Mouse (Mus musculus) gastrocnemius, postnatal 4 days (tissue): ENCODE data around the gene Fstl4. TPM values are rescaled to one million over a fixed set of nuclear protein-coding genes. Genes with fewer than 3 reads are reported as not detected.

Experiments used
- DNase-seq, 2 experiments: peaks; one replicate each; pipeline ENCODE4 v3.0.0; 2021 to 2022; ENCODE audit warnings: low spot score in 2 of 2, mixed read lengths in 2 of 2
- total RNA-seq, 2 experiments: library from RNA; stranded (reverse); gene quantifications; 2 replicates each; pipeline ENCODE4 v1.2.3; 2021

The Fstl4 gene
- total RNA-seq, 2 experiments from 2014 or later: 0.13 to 0.20 TPM

DNA sequence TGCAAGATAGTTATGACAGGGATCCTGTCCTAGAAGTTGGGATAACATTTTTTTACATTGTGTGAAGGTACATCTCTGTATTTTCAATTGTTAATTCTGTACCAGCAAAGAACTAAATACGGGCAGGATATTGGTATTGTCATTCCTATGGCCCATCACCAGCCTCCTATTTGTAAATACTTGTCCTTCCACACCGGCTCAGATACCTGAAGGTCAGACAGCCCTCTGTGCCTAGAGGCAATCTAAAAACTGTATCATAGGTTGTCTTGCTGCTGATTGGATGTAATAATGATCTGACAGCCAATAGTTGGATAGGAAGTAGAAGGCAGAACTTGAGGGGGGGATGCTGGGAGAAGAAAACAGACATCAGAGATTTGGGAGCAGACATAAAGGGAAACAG, 432.7 kb downstream of the Fstl4 start:
- no peak for DNase-seq

DNA sequence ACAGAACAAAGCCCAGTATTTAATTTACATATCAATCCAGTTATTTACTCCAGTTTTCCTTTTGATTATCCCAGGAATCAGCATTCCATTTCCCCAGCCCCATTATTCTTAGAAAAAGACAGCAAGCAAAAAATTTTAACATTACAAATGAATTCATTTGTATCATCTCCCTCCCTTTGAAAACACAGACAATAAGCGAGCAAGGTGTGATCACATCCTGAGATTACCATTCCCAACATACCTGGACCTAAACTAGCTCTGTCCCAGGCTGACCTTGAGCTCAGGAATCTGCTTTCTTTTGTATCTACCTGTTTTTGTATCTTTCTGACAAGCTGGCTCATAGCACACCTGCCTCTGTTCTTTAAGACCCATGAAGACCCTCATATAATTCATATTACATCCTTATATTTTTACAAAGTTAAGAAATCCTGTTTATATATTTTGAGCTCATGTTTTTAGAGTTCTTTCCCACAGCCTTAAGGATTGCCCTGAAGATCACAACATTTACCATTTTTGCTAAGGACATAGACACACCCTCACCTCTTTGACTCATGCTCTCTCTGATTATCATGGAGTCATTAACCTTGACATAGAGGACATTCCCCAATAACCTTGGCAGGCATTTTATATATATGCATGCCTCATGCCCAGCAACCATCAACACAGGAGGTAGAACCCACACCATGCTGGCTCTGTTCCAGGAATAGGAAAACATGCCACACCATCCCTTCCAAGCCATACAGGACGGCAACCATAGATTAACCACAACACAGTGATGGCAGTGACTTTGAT, 438.2 kb downstream of the Fstl4 start:
- DNase-seq: no peak

DNA sequence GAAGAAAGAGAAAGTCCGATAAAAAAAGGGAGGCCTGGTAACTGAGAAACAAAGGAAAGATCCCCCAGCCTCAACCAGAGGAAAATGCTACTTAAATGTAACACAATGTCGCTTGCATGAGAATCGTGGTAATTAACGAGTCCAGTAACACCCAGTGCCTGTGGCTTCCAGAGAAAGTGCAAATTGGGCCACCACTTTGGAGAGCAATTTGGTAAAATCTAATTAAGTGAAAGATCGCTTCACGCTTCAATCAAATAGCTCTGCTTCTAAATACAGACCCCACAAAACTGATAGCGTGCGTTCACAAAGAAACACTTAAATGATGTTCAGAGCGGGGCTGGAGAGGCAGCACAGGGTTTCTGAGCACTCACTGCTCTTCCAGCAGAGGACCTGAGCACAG, 446.4 kb downstream of the Fstl4 start:
- no peak for DNase-seq

DNA sequence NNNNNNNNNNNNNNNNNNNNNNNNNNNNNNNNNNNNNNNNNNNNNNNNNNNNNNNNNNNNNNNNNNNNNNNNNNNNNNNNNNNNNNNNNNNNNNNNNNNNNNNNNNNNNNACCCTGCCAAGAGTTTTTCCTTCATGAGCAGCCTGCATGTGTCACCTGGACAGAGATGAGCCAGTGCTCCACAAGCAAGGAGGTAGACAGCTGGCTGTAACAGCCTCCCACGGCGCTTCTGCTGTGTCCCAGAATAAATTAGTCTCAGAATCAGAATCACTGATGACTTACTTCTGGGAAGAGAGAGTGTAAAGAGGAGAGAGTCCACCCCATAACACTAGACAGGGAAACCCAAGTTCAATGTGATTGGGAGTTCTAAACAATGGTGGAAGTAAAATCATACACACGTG, 464.6 kb downstream of the Fstl4 start:
- DNase-seq: no peak

DNA sequence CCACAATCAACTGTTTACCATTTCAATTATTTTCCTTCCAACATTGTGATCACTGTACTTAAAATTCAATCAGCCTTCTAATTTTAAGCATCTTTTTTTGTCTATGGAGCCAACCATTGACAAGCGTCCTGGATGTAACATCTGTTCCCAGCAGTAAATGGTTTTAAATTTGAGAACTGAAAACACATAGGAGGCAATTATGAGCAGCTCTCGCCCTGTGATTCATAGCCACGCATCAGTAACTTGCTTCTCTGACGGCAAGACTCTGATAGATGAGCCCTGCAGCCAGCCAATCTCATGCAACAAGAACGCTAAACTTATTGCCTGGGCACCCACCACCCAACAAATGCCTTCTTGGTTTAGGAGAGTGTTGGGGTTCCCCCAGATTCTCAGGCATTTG, 467.4 kb downstream of the Fstl4 start:
- no peak for DNase-seq

DNA sequence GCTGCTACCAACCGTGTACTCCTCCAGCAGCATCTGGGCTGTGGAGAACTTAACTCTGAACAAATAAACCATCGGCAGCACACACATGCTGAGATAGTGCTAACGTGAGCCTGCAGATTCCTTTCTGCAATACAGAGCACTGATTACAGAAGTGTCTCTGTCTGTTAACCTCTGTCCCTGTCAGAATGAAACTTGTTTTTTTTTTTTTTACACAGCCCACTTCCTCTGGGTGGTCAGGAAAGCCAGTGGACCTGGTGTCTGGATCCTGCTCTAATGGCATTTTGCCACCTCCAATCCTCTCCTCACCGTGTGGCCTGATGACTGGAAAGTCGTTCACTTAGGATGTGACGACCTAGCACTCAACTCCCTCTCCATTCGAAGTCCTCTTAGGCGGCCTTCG, 469.2 kb downstream of the Fstl4 start:
- no peak for DNase-seq
